Mouse (Mus musculus): ENCODE measurements around the gene Traip. TPM values are rescaled to one million over a fixed set of nuclear protein-coding genes. Genes with fewer than 3 reads are reported as not detected.

The Traip gene
- polyA plus RNA-seq (2015; fragmentation: Nextera tagmentation; extraction: Ambion mirVana): 3.2 and 3.7 TPM in 2 replicates

- no peak for ATAC-seq
- no peak for TF ChIP-seq CTCF (IDR thresholded peaks at IDR 0.05; ENCODE audit: low read depth)
- H3K4me1 ChIP-seq (replicated peaks; ENCODE audit: control insufficient read depth, insufficient read depth, low read length): 0 out of 2 replicates have a peak, but pooled peaks cover 2% of the 10 kb centered on the region
- peak within 1 kb of the TSS; percentile 56 for H3K9ac ChIP-seq (ENCODE audit: low read depth, low read length)
- no peaks in the 10 kb centered on the region for H3K27me3 ChIP-seq (replicated peaks; ENCODE audit: control insufficient read depth, insufficient read depth, low read length)
- H3K27ac ChIP-seq (ENCODE audit: low read depth, low read length): no peak within 1 kb of the TSS
- 91% methylated on average over 10 of the region's 10 CpGs for WGBS
- no peaks in the 10 kb centered on the region for H3K36me3 ChIP-seq (ENCODE audit: control insufficient read depth, insufficient read depth)
- no peaks in the 10 kb centered on the region for H3K9me3 ChIP-seq (ENCODE audit: control insufficient read depth)
- peak within 1 kb of the TSS; percentile 72 for H3K4me2 ChIP-seq (replicated peaks; ENCODE audit: low read depth)
- peak within 1 kb of the TSS; percentile 65 for H3K4me3 ChIP-seq (ENCODE audit: low read depth, low read length)
These were observed at the start of gene Traip for GRCm38 (mm10) chr9:107949922-107950235. Gene Traip, plus strand, starts transcription at chr9:107950136.

GRCm38 (mm10) chr9:107900840-107901626 is 48.9 kb upstream of the Traip start:
- 18% methylated on average over 44 of the region's 44 CpGs for WGBS
- Histone ChIP-seq H3K36me3 (ENCODE audit: control insufficient read depth, insufficient read depth) (peaks cover 48% of the 10 kb centered on the region), H3K9ac (ENCODE audit: low read depth, low read length) (no peak overlapping the region), H3K27ac (ENCODE audit: low read depth, low read length) (no peak overlapping the region), H3K27me3 (replicated peaks; ENCODE audit: control insufficient read depth, insufficient read depth, low read length) (no peaks in the 10 kb centered on the region), H3K4me1 (replicated peaks; ENCODE audit: control insufficient read depth, insufficient read depth, low read length) (peaks cover 4% of the 10 kb centered on the region; the same call in 1 of the 2 replicates), H3K4me3 (ENCODE audit: low read depth, low read length) (no peak overlapping the region), H3K4me2 (replicated peaks; ENCODE audit: low read depth) (peak overlapping the region; percentile 51), H3K9me3 (ENCODE audit: control insufficient read depth) (no peaks in the 10 kb centered on the region)
- peak; percentile 91 for TF ChIP-seq CTCF (IDR thresholded peaks at IDR 0.05; ENCODE audit: low read depth)
- peak; percentile 63 for ATAC-seq

DNA sequence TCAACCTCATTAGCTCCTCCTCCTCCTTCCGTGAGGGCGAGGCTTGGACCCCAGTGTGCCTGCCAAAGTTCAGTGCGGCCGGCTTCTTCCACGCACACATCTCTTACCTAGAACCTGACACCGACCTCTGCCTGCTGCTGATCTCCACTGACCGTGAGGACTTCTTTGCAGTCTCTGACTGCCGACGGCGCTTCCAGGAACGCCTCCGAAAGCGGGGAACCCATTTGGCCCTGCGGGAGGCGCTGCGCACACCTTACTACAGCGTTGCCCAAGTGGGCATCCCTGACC is 48.4 kb upstream of the Traip start:
- no peak; the same call in 1 of the 2 replicates for ATAC-seq
- Histone ChIP-seq H3K9me3 (ENCODE audit: control insufficient read depth) (no peaks in the 10 kb centered on the region), H3K4me2 (replicated peaks; ENCODE audit: low read depth) (peak overlapping the region; percentile 51), H3K4me3 (ENCODE audit: low read depth, low read length) (no peak overlapping the region), H3K27me3 (replicated peaks; ENCODE audit: control insufficient read depth, insufficient read depth, low read length) (no peaks in the 10 kb centered on the region), H3K36me3 (ENCODE audit: control insufficient read depth, insufficient read depth) (peaks cover 46% of the 10 kb centered on the region), H3K9ac (ENCODE audit: low read depth, low read length) (no peak overlapping the region), H3K27ac (ENCODE audit: low read depth, low read length) (no peak overlapping the region), H3K4me1 (replicated peaks; ENCODE audit: control insufficient read depth, insufficient read depth, low read length) (peaks cover 5% of the 10 kb centered on the region; the same call in 1 of the 2 replicates)
- no peak for TF ChIP-seq CTCF (IDR thresholded peaks at IDR 0.05; ENCODE audit: low read depth)
- 32% methylated on average over 17 of the region's 17 CpGs for WGBS

DNA sequence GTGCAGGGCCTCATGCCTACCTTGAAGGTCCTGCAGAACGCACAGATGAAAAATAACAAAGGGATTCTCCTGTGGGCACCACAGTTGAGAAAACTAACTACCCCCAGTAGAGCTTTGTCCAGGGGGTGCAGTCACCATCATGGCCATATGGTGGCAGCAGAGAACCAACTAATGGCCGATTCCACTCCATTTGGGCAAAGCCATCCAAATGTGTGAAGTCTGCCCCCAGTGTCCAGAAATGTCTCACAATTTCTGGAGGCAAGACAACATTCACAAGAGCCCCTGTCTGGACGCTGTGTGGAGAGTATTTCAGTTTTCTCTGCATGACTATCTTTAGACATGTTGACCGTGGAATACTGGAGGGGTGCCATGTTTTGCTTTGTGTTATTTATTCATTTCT is 45.2 kb upstream of the Traip start:
- peaks cover 30% of the 10 kb centered on the region for H3K36me3 ChIP-seq (ENCODE audit: control insufficient read depth, insufficient read depth)
- 3% methylated on average over 4 of the region's 4 CpGs for WGBS
- no peak for ATAC-seq
- no peak overlapping the region for H3K9ac ChIP-seq (ENCODE audit: low read depth, low read length)
- no peak overlapping the region for H3K4me3 ChIP-seq (ENCODE audit: low read depth, low read length)
- no peak overlapping the region for H3K4me2 ChIP-seq (replicated peaks; ENCODE audit: low read depth)
- peaks cover 5% of the 10 kb centered on the region; the same call in 1 of the 2 replicates for H3K4me1 ChIP-seq (replicated peaks; ENCODE audit: control insufficient read depth, insufficient read depth, low read length)
- H3K27ac ChIP-seq (ENCODE audit: low read depth, low read length): no peak overlapping the region
- peak; percentile 98 for TF ChIP-seq CTCF (IDR thresholded peaks at IDR 0.05; ENCODE audit: low read depth)
- no peaks in the 10 kb centered on the region for H3K9me3 ChIP-seq (ENCODE audit: control insufficient read depth)
- no peaks in the 10 kb centered on the region for H3K27me3 ChIP-seq (replicated peaks; ENCODE audit: control insufficient read depth, insufficient read depth, low read length)

- H3K36me3 ChIP-seq (ENCODE audit: control insufficient read depth, insufficient read depth): peaks cover 16% of the 10 kb centered on the region
- peak within 1 kb of the TSS; percentile 77 for H3K4me2 ChIP-seq (replicated peaks; ENCODE audit: low read depth)
- 10% methylated on average over 19 of the region's 19 CpGs for WGBS
- H3K27ac ChIP-seq (ENCODE audit: low read depth, low read length): peak within 1 kb of the TSS; percentile 96
- no peak for TF ChIP-seq CTCF (IDR thresholded peaks at IDR 0.05; ENCODE audit: low read depth)
- peaks cover 5% of the 10 kb centered on the region; the same call in 1 of the 2 replicates for H3K4me1 ChIP-seq (replicated peaks; ENCODE audit: control insufficient read depth, insufficient read depth, low read length)
- H3K4me3 ChIP-seq (ENCODE audit: low read depth, low read length): peak within 1 kb of the TSS; percentile 56
- no peaks in the 10 kb centered on the region for H3K27me3 ChIP-seq (replicated peaks; ENCODE audit: control insufficient read depth, insufficient read depth, low read length)
- H3K9me3 ChIP-seq (ENCODE audit: control insufficient read depth): no peaks in the 10 kb centered on the region
- H3K9ac ChIP-seq (ENCODE audit: low read depth, low read length): peak within 1 kb of the TSS; percentile 68
- peak; percentile 80 for ATAC-seq
These were observed 43.5 kb upstream of the Traip start, which contains the start of gene Mst1r for GRCm38 (mm10) chr9:107906252-107906966. Gene Mst1r, plus strand, starts transcription at chr9:107906873.
